Mouse (Mus musculus) erythroblast, embryonic 14.5 days (primary cell): ENCODE data around the gene Smyd4. TPM values are rescaled to one million over a fixed set of nuclear protein-coding genes. Genes with fewer than 3 reads are reported as not detected.
A peak's percentile ranks its signal among the peaks of the same experiment; 100 is the strongest.

ENCODE experiments used
- H3K27me3 ChIP-seq: 2 replicates; pipeline ENCODE4 v1.6.1; 2012; ENCODE audit warnings: inconsistent platforms; ENCODE audit not compliant: control insufficient read depth
- H3K36me3 ChIP-seq: 2 replicates; pipeline ENCODE4 v1.6.1; 2012; ENCODE audit warnings: mild to moderate bottlenecking, inconsistent platforms; ENCODE audit not compliant: control insufficient read depth
- H3K4me1 ChIP-seq: 2 replicates; pipeline ENCODE4 v1.6.1; 2012; ENCODE audit warnings: inconsistent platforms; ENCODE audit not compliant: control insufficient read depth
- H3K4me3 ChIP-seq: replicated peaks from 2 replicates; pipeline ENCODE3; 2012; ENCODE audit warnings: moderate library complexity, mild to moderate bottlenecking, inconsistent platforms
- H3K9me3 ChIP-seq: 2 replicates; pipeline ENCODE4 v1.6.1; 2012; ENCODE audit warnings: low read length, inconsistent platforms, mixed read lengths; ENCODE audit not compliant: control insufficient read depth
- GATA1 ChIP-seq: IDR thresholded peaks from 2 replicates; pipeline ENCODE4 v1.6.1; 2012; ENCODE audit warnings: low read length, inconsistent platforms, mixed read lengths
- TAL1 ChIP-seq: IDR thresholded peaks from 3 replicates; pipeline ENCODE4 v1.6.1; 2012; ENCODE audit warnings: low read length, inconsistent platforms, mixed read lengths
- polyA plus RNA-seq: library from polyadenylated mRNA; stranded (reverse); fragments of >175 nt; gene quantifications from 2 replicates; pipeline ENCODE4 v1.2.3, GENCODE M21; 2012

Smyd4 gene
- polyA plus RNA-seq, 1 experiment: 0.22 TPM

DNA sequence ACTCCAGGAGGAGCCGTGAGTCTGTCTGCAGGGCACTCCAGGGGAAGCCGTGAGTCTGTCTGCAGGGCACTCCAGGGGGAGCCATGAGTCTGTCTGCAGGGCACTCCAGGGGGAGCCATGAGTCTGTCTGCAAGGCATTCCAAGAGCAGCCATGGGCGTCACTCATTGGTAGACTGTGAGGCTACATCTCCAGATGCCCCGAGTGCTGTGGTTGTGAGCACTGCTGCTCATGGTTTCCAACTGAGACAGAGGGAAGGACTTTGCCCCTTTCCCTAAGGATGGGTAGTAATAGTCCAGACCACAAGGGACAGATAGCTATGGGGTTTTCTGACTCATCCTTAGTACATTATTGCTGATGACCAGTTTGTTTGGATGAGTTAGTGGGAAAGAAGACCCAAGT is 57.9 kb downstream of the Smyd4 start:
- peaks cover 2% of the 10 kb centered on the region for H3K4me1 ChIP-seq
- H3K27me3 ChIP-seq: no peaks in the 10 kb centered on the region
- H3K9me3 ChIP-seq: no peaks in the 10 kb centered on the region
- H3K4me3 ChIP-seq: no peak overlapping the region
- peaks cover 4% of the 10 kb centered on the region; the same call in 1 of the 2 replicates for H3K36me3 ChIP-seq
- TF ChIP-seq GATA1 (no peak), TAL1 (no peak)

DNA sequence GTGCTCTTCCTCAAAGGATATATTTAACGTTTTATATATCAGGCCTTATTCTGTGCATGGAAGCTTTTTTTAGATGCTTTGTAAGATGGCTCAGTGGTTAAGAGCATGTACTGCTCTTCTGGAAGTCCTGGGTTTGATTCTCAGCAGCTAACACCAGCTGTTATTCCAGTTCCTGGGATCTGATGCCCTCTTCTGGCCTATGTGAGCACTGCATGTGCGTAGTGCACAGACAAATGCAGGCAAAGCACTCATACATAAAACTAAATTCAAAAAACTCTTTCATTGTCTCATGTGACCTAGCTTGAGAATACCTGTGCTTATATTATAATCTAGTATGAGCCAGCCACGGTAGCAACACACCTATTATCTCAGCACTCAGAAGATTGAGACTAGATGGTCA is 58.6 kb downstream of the Smyd4 start:
- no peak overlapping the region for H3K4me3 ChIP-seq
- H3K4me1 ChIP-seq: peaks cover 2% of the 10 kb centered on the region
- TF ChIP-seq GATA1 (no peak), TAL1 (no peak)
- peaks cover 4% of the 10 kb centered on the region; the same call in 1 of the 2 replicates for H3K36me3 ChIP-seq
- no peaks in the 10 kb centered on the region for H3K9me3 ChIP-seq
- no peaks in the 10 kb centered on the region for H3K27me3 ChIP-seq

DNA sequence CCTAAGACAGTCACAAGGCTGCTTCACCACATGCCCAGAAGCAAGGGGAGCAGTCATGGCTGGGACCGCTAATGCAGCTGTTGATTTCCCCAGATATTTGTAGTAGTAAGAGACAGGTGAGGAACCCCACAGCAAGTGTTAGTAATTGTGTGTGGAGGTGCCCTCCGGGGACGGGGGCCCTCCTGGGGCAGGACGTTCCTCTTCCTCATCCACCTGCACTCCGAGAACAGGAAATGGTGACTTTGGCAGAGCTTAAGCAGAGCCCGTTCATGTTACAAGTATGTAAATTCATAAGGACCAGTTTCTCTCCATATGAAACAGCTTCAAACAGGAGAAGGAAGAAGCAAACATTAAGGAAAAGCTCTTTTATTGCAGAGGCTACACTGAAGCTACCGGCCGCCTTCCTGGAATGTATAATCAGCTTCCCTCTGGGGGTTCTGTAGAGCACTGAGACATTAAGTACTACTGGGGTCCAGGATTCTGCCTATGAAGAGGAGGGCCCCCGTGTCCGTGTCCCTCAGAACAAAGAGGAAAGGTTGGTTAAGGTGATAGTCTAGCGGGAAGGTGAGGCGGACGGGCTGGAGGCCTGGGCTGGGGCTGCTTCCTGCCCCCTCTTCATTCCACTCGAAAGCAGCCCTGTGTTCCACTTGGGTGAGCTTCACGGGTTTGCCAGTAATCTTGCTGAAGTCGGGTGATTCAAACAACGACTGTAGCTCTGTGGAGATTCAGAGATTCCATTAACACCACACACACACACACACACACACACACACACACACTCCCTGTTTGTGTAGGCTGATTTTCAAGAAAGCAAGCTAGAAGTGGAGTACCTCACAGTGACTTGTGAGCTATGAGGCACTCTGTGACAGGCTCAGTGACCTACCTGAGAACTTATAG is 61.7 kb downstream of the Smyd4 start:
- no peak overlapping the region for H3K4me3 ChIP-seq
- no peak for TF ChIP-seq TAL1
- no peak for TF ChIP-seq GATA1
- H3K36me3 ChIP-seq: peaks cover 2% of the 10 kb centered on the region; the same call in 1 of the 2 replicates
- H3K4me1 ChIP-seq: no peaks in the 10 kb centered on the region
- no peaks in the 10 kb centered on the region for H3K9me3 ChIP-seq
- H3K27me3 ChIP-seq: no peaks in the 10 kb centered on the region

DNA sequence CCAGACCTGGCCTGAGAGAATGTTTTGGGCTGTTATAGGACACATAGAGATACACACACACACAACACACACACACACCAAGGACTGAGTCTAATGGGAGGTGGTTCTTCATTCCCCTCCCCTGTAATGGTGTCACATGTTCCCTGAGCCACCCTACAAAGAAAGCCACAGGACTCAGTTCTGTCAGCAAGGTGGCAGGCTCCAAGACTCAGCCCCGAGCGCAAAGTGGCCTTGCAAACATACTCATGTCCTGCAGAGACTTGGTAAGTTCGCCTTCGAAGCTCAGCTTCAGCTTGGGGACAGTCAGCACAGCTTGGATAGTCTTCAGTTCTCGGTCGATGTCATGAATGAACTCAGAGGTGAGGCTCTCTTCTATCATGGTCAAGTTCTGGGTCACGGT is 62.4 kb downstream of the Smyd4 start:
- TF ChIP-seq GATA1: no peak
- TF ChIP-seq TAL1: no peak
- H3K27me3 ChIP-seq: no peaks in the 10 kb centered on the region
- no peak overlapping the region for H3K4me3 ChIP-seq
- H3K36me3 ChIP-seq: peaks cover 2% of the 10 kb centered on the region; the same call in 1 of the 2 replicates
- H3K9me3 ChIP-seq: no peaks in the 10 kb centered on the region
- H3K4me1 ChIP-seq: no peaks in the 10 kb centered on the region

DNA sequence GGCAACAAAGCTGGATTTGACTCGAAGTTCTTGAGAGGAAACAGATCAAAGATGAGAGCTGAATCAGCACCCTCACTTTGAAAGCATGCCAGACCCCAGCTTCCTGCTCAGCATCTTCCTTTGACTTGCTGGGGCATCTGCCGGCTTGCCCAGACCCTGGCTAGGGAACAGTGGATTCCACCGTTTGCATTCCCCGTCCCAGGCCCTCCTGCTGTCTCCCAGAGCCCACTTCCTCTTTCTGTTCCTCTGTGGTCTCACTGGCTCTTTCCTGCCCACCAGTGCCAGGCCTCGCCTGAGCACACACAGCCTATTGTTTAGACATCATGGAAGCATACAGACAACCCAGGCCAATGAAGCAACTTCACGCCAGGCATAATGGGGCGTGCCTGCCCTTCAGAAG is 66.9 kb downstream of the Smyd4 start:
- Histone ChIP-seq H3K36me3 (peaks cover under 1% of the 10 kb centered on the region; the same call in 1 of the 2 replicates), H3K4me1 (no peaks in the 10 kb centered on the region), H3K9me3 (no peaks in the 10 kb centered on the region), H3K4me3 (no peak overlapping the region), H3K27me3 (no peaks in the 10 kb centered on the region)
- TF ChIP-seq TAL1 (no peak), GATA1 (no peak)

DNA sequence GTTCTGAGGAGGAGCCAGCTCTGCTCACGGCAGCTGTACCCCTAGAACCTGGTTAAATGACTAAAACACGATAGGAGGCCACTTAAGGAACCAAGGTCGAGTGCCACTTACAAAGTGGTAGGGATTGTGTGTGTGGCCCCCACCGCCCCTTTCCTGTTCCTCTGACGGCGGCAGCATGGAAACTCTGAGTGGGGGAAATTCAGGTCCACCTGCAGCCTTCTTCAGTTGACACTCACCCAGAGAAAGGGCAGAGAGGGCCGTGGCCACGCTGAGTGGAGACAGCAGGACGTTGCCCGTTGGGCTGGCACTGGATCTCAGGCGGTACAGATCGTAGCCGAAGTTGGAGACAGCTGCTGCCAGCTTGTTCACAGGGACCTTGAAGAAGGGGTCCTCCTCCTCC is 67.8 kb downstream of the Smyd4 start:
- no peak overlapping the region for H3K4me3 ChIP-seq
- no peaks in the 10 kb centered on the region; the same call in 1 of the 2 replicates for H3K36me3 ChIP-seq
- no peaks in the 10 kb centered on the region for H3K9me3 ChIP-seq
- H3K4me1 ChIP-seq: no peaks in the 10 kb centered on the region
- TF ChIP-seq GATA1: no peak
- TF ChIP-seq TAL1: no peak
- no peaks in the 10 kb centered on the region for H3K27me3 ChIP-seq

DNA sequence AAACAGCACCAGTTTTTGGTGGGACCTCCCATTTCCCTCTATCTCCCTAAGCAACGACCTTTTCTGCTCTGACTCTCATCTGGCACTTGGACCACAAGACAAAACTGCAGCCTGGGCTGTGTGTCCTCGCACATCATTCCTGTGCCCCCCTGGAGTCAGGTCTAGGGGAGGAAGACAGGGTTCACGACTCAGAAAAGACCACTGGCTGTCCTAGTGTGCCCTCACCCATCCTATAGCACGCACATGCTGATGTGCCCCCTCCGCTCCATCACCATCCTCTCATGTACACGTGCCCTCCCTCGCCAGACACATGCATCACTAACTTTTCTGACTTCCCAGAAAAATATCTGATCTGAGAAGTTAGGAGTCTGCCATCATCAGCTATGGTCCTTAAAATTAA is 71.8 kb downstream of the Smyd4 start:
- no peaks in the 10 kb centered on the region for H3K4me1 ChIP-seq
- H3K9me3 ChIP-seq: no peaks in the 10 kb centered on the region
- H3K27me3 ChIP-seq: peaks cover 5% of the 10 kb centered on the region; the same call in 1 of the 2 replicates
- H3K36me3 ChIP-seq: no peaks in the 10 kb centered on the region; the same call in 1 of the 2 replicates
- TF ChIP-seq GATA1: no peak
- TF ChIP-seq TAL1: no peak
- no peak overlapping the region for H3K4me3 ChIP-seq

DNA sequence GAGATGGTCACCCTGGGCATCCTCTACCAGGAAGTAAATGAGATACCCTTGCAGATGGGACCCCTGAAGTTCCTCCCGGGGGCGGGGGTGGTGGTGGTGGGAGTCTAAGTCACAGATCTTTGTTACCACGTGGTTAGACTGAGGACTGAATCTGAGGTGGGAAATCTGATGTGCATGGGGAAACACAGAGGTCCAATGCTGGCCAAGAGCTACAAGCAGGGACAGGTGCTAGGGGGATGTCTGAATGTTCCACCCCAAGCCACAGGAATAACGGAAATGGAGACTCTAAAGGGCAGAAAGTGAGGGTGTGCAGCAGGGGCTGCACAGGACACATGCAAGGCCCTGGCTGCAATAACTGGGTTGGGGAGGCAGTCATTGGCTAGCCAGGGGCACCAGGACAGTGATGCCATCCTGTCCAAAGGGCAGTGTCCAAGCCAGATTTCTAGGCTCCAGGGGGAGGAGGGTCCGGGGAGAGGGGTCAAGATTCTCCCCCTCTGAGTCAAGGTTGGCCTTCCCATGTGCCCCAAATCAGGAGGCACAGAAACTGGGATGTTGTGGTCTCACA is 72.7 kb downstream of the Smyd4 start:
- Histone ChIP-seq H3K36me3 (no peaks in the 10 kb centered on the region; the same call in 1 of the 2 replicates), H3K27me3 (peaks cover 5% of the 10 kb centered on the region; the same call in 1 of the 2 replicates), H3K4me3 (peak overlapping the region; percentile 13), H3K4me1 (no peaks in the 10 kb centered on the region), H3K9me3 (no peaks in the 10 kb centered on the region)
- TF ChIP-seq GATA1 (no peak), TAL1 (no peak)

DNA sequence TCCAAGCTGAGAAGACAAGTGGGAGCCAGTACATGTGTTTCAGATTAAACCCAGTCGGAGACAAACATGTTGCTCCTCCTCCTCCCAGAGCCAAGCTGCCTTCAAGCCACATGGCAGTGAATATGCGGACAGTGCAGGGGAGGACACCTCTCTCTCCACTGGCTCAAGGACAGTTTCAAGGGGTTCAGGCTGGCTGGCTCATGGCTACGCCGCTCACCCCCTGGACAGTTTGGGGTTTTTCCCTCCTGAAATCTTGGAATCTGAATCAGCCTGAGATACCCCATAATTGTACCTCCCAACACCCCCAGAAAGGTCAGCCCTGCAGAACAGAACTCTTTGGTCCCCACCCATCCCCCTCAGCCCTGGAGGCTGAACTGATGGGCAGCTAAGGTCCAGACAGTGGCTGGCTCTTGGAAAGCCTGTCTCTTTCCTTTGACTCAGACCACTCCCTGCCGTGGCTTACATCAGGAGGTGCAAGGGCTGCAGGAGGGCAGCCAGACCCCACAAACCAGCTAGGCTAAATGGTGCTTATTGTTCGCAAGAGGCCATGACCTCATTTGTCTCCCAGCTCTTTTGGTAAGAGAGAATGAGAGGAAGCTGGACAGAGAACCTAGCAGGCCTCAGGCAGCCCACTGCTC is 73.3 kb downstream of the Smyd4 start:
- H3K36me3 ChIP-seq: no peaks in the 10 kb centered on the region; the same call in 1 of the 2 replicates
- TF ChIP-seq TAL1 (no peak), GATA1 (no peak)
- no peaks in the 10 kb centered on the region for H3K9me3 ChIP-seq
- H3K4me1 ChIP-seq: no peaks in the 10 kb centered on the region
- peaks cover 5% of the 10 kb centered on the region; the same call in 1 of the 2 replicates for H3K27me3 ChIP-seq
- peak overlapping the region; percentile 52 for H3K4me3 ChIP-seq
